Mouse (Mus musculus) mammary gland, adult 2 months (tissue): ENCODE measurements around the gene Ebp. TPM values are rescaled to one million over a fixed set of nuclear protein-coding genes. Genes with fewer than 3 reads are reported as not detected.

Experiments
- polyA plus RNA-seq: library from polyadenylated mRNA; depleted of rRNA; stranded (reverse); fragments of >200 nt; gene quantifications from 2 replicates; pipeline ENCODE4 v1.2.3, GENCODE M21; 2012; ENCODE audit warnings: low replicate concordance; rRNA removed

Ebp gene
- polyA plus RNA-seq = 101 and 104 TPM in 2 replicates

DNA sequence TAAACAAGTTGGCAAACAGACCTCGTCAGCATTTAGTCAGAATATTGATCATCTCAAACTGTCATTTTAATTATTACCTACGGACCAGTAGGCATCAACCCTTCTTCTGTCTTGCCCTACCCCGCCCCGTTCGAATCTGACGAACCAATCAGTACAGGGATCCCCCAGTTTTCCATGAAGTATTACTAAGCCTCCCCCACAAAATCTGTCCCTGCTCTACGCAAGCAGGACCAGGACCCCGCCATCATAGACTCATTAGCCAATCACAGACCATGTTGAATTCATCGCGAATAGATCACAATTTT is at the start of gene Ebp:
TSS of gene Ebp (minus strand) at position 94 of the 305 bp plus-strand sequence.

GRCm38 (mm10) chrX:8206015-8206693 is 12.8 kb upstream of the Ebp start, which contains the start of gene Porcn:
TSS of gene Porcn (minus strand) at chrX:8206525.

DNA sequence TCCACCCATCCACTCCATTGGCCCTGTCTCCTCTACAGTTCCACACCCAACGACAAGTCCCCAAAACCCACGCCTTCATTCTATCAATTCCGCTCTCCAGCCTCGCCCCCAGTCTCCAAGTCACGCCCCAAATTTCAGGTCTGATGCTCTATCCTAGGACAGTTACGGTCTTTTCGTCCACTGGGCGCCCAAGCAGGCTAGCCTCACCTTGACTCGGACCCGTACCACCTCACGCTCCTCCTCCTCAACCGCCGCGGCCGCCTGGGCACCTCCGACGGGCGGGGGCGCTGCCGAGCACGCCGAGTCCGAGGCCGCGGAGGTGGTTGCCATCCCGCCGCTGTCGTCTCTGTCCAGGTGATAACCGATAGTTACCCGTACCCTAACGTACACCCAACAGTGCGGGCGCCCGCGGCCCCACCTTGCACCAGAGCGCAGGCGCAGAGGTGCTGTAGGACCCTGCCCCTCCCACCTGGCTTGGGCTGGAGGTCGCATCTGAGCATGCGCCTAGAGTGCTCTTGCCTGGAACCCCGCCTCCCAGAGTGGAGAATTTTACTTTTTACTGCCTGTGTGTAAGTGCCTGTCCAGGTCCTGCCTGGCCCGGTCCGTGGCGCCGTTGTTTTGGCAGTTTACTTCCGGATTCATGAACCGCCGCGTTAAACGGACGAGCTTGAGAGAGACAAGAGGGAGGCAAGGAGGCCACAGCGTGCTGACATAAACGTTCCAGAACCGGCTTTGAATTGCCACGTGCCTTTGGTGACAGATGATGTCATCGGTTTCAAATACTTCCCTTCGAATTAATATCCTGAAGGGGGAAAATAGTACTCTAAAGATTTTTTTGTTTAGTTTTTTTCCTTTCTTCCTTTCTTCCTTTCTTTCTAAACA is 17.6 kb downstream of the Ebp start, which contains the start of gene Tbc1d25:
TSS of gene Tbc1d25 (minus strand) at position 678 of the 882 bp plus-strand sequence.

DNA sequence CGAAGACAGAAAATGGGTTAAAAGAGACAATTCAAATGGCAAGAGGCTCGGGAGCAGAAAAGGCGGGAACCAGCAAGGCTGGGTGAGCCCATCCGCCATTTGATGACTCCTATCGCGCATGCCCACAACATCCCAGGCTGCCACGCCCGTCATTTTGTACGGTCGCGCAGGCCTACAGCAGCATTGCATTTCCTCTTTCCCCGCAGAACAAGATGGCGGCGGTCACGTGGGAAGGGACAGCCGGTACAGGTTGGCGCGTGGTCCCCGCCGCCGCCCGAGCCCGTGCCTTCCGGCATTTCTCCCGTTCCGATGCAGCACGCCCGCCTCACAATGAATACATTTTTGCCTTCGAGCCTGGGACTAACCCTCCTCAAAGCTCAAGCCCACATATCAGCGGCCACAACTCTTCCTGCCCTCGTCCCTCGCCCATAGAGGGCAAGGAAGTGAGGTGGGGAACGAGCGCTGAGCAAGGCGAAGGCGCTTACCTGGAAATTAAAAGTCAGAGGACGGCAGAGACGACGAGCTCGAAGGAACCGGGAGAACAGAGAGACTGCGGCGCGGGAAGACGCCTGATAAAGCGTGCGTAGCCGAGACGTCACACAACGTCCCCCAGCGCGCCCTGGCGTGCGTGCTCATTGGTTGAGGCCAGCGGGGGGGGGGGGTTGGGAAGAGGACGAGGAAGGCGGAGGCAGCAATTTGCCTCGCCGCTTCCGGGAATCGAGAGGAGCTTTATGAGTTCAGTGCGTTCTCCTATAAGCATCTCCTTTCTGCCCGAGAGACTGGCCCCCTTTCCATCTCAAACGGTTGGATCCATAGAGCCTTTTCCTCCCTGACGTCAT is 47.9 kb downstream of the Ebp start, which contains the start of gene Rbm3:
TSS of gene Rbm3 (minus strand) at position 728 of the 839 bp plus-strand sequence.

Other genes starting within 250 kb of the Ebp start
- gene Hdac6, start 245.6 kb downstream of the Ebp start, polyA plus RNA-seq = 28.6 and 37.1 TPM in 2 replicates
- 1.9 TPM in 2 replicates for gene Gata1, start 215.4 kb downstream of the Ebp start, polyA plus RNA-seq
- gene Glod5, start 175.0 kb downstream of the Ebp start, polyA plus RNA-seq = not detected in 2 replicates
- gene Suv39h1, start 118.8 kb downstream of the Ebp start, polyA plus RNA-seq = 10.0 and 14.5 TPM in 2 replicates
- gene Was, start 103.0 kb downstream of the Ebp start, polyA plus RNA-seq = 17.7 and 40.1 TPM in 2 replicates
- 84.1 and 145 TPM in 2 replicates for gene Wdr13, start 60.6 kb downstream of the Ebp start, polyA plus RNA-seq
- gene Rbm3, start 47.6 kb downstream of the Ebp start, polyA plus RNA-seq = 59.0 and 77.2 TPM in 2 replicates
- gene Tbc1d25, start 17.3 kb downstream of the Ebp start, polyA plus RNA-seq = 17.8 and 27.4 TPM in 2 replicates
- gene Porcn, start 13.0 kb upstream of the Ebp start, polyA plus RNA-seq = 39.5 and 42.5 TPM in 2 replicates
- gene Ftsj1, start 58.9 kb upstream of the Ebp start, polyA plus RNA-seq = 28.8 and 40.2 TPM in 2 replicates
- 0.11 and 0.23 TPM in 2 replicates for gene Slc38a5, start 77.6 kb upstream of the Ebp start, polyA plus RNA-seq
- gene Ssxb10, start 133.9 kb upstream of the Ebp start, polyA plus RNA-seq = not detected in 2 replicates
- not detected in 2 replicates for gene Ssxb9, start 173.5 kb upstream of the Ebp start, polyA plus RNA-seq
- gene Ssxb1, start 219.8 kb upstream of the Ebp start, polyA plus RNA-seq = not detected in 2 replicates